Mouse (Mus musculus) cerebellum, adult 2 months (tissue): ENCODE measurements around the gene Foxd3. TPM values are rescaled to one million over a fixed set of nuclear protein-coding genes. Genes with fewer than 3 reads are reported as not detected.

Experiments
- DNase-seq, 2 experiments: peaks; one replicate each; pipeline ENCODE4 v3.0.0; 2021
- H3K27ac ChIP-seq: fragments of 200-500 bp; 2 replicates; pipeline ENCODE4 v1.5.1; 2012; ENCODE audit warnings: low read length, control low read depth, inconsistent platforms; ENCODE audit not compliant: insufficient read depth
- H3K27me3 ChIP-seq: fragments of 200-500 bp; 2 replicates; pipeline ENCODE4 v1.6.1; 2012; ENCODE audit warnings: inconsistent platforms, mild to moderate bottlenecking, low read length, moderate library complexity; ENCODE audit not compliant: control insufficient read depth, insufficient read depth
- H3K4me1 ChIP-seq: fragments of 200-500 bp; 2 replicates; pipeline ENCODE4 v1.6.1; 2011; ENCODE audit warnings: low read length; ENCODE audit not compliant: control insufficient read depth, insufficient read depth
- H3K4me3 ChIP-seq: fragments of 200-500 bp; replicated peaks from 2 replicates; pipeline ENCODE3; 2011; ENCODE audit warnings: mild to moderate bottlenecking, low read depth, low read length, control low read depth; ENCODE audit not compliant: insufficient read depth
- CTCF ChIP-seq: fragments of 200-500 bp; IDR thresholded peaks from 2 replicates; pipeline ENCODE4 v1.5.1; 2011; ENCODE audit warnings: low read depth, mild to moderate bottlenecking, control low read depth, low read length, moderate library complexity, borderline replicate concordance; ENCODE audit not compliant: insufficient read depth
- POLR2A ChIP-seq: fragments of 200-500 bp; IDR thresholded peaks from 2 replicates; pipeline ENCODE4 v1.6.1; 2011; ENCODE audit warnings: low read length, control low read depth, borderline replicate concordance; ENCODE audit not compliant: insufficient read depth
- WGBS: fragments of 180-500 bp; shearing (Covaris S2); methylation state at CpG from one replicate; pipeline ENCODE4 v1.1.7; 2018; 5-methylcytosine and 5-hydroxymethylcytosine counted together
- polyA plus RNA-seq: library from polyadenylated mRNA; depleted of rRNA; stranded (reverse); fragments of >200 nt; gene quantifications from 2 replicates; pipeline ENCODE4 v1.2.3, GENCODE M21; 2012

Foxd3 gene
- polyA plus RNA-seq, 1 experiment, result 0.18 TPM

DNA sequence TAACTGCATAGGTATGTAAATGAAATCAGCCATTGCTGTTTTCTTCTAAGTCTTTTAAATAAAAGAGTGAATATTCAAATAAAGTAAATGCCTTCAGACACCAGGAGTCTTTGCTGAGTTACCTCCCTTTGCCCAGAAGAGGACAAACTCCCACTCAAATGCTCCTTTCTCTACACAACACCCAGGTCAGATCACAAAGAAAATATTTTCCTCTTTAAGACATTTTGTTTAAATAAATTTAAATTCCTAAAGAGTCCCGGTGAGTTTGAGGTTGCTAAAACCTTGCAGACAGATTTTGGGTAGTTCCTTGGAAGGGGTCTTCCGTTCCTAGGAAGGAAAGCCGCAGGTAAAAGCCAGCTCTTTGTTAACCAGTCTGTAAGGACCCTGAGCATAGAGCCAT lies 14.2 kb upstream of the Foxd3 start:
- H3K27me3 ChIP-seq, result no peaks in the 10 kb centered on the region
- H3K4me1 ChIP-seq, result no peaks in the 10 kb centered on the region
- H3K4me3 ChIP-seq, result no peak overlapping the region
- 60% methylated on average over 3 of the region's 3 CpGs for WGBS
- no peak for DNase-seq
- TF ChIP-seq CTCF (no peak), POLR2A (no peak)
- no peak overlapping the region for H3K27ac ChIP-seq

DNA sequence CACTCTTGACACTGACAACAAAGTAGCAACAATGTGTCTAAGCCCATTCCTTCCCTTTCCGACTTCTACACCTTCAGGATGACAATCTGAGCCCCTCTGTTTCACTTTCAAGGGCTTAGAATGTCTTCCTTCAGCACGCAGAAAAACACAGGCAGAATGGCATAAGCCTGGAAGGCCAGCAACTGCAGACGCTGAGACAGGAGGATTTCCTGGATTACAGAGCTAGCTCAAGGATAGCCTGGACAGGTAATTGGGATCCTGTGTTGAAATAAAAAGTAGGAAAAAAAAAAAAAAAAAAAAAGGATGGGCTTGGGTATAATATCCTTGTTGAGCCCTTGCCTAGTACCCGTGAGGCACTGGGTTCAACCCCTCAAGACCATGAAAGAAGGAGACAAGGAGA lies 10.5 kb upstream of the Foxd3 start:
- Histone ChIP-seq H3K27ac (no peak overlapping the region), H3K4me3 (no peak overlapping the region), H3K4me1 (no peaks in the 10 kb centered on the region), H3K27me3 (peaks cover 5% of the 10 kb centered on the region; the same call in 1 of the 2 replicates)
- TF ChIP-seq CTCF, result no peak
- TF ChIP-seq POLR2A, result no peak
- no peak for DNase-seq
- 84% methylated on average over 4 of the region's 4 CpGs for WGBS

DNA sequence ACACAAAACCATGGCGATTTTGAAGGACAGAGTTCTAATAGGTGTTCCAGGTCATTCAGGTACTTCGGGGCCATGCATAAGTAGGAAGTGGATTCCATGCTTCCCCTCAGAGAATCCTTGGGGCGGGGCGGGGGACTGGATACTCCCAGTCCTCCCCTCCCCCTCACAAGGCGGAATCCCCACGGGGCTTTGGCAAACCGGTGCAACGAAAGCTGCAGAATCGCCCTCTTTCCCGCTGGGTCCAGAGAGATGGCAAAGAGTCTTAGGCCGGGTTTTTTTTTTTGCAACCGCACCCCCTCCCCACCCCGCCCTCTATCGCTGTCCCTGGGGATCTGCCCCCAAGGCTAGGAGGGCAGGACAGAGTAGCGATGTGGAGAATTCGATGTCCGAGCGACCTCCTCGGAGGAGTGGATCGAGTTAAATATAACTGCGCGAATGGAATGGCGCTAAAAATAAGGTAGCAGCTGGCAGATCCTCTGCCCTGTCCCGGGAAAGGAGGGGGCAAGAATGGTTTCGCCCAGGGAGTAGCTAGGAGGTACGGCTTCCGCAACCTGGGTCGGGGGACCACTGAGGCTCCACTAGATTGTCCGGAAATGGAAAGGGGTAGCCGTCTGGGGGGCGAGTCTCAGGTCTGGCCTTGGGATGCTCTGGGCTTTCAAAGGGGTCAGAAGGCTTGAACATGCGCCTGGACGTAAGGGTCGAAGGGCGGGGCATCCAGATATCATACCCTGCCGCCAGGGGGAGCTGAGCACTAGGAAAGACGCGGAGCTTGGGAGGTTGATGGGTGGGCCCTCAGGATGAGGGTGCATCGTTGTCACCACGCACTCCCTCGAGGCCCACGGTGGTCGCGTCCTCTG lies 5.8 kb upstream of the Foxd3 start:
- Histone ChIP-seq H3K4me3 (no peak overlapping the region), H3K27ac (no peak overlapping the region), H3K27me3 (peaks cover 24% of the 10 kb centered on the region; the same call in 1 of the 2 replicates), H3K4me1 (no peaks in the 10 kb centered on the region)
- peak; percentile 13; the same call in 1 of the 2 replicates for TF ChIP-seq CTCF
- TF ChIP-seq POLR2A, result no peak
- WGBS, result 4% methylated on average over 44 of the region's 44 CpGs
- peak; percentile 9 to 21 for DNase-seq

DNA sequence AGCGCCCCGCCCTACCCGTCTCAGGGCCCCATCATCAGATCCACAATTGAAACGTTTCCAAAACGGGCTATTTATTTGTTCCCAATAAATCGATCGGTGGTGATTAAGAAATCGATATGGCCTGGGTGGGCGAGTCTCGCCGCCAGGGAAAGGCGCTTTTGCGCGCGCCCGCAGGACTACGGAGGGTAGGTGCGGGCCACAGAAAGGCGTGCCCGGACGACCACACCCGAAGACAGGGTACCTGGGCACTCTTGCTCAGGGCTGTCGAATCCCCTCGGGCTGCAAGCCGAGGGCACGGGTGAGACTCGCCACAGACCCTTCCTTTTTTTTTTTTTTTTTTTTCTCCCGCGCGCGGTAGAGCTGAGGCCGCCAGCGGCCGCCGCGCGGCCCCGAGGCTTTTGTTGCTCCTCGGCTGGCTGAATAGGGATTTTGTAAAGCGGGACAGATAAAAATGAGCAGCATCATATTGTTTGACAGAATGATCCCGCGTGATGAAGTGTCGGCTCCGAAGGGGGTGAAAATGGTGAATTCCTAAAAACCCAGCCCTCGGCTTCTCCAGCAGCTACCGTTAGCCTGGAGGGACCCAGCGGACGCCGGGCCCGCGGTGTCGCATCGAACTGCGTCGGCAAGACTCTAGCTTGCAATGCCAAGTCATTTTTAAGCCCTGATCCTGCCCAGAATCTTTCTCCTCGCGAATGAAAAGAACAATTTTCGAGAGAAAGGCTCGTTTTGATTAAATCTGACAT lies 5.0 kb upstream of the Foxd3 start:
- H3K4me3 ChIP-seq, result no peak overlapping the region
- peak; percentile 20 to 46 for DNase-seq
- no peak for TF ChIP-seq POLR2A
- TF ChIP-seq CTCF, result no peak
- H3K27me3 ChIP-seq, result peaks cover 29% of the 10 kb centered on the region; the same call in 1 of the 2 replicates
- H3K27ac ChIP-seq, result no peak overlapping the region
- H3K4me1 ChIP-seq, result no peaks in the 10 kb centered on the region
- WGBS, result 4% methylated on average over 59 of the region's 59 CpGs

DNA sequence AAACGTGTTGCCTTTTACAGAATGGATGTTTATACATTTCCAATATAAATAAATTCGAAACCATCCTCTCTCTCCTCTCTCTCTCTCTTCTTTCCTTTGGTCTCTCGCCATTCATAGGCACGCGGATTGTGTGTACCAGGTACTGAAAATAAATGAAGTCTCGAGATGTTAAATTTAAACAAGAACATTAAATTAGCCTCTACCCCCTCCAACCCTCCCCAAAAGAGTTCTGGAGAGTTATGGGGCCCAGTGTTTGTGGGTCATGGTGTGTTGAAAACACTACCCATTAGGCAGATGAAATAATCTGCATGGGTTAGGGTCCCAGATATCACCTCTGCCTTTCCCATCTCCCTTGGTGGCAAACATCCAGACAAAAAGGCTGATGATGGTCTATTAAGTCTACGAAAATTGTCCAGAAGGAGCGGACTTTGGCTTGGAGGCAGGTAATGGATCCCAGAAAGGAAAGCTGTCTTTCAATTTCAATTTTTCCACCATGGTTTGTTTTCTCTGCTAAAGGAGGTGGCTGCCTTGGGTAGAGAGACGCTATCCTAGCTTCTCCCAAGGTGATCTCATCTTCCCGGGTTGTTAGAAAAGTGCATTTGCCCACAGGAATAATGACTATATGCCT lies 4.2 kb upstream of the Foxd3 start:
- WGBS, result 14% methylated on average over 10 of the region's 10 CpGs
- peak in 1 of 2 experiments; percentile 11 for DNase-seq
- H3K27me3 ChIP-seq, result peaks cover 35% of the 10 kb centered on the region; the same call in 1 of the 2 replicates
- H3K27ac ChIP-seq, result no peak overlapping the region
- TF ChIP-seq POLR2A, result no peak
- no peak for TF ChIP-seq CTCF
- no peaks in the 10 kb centered on the region for H3K4me1 ChIP-seq
- no peak overlapping the region for H3K4me3 ChIP-seq

DNA sequence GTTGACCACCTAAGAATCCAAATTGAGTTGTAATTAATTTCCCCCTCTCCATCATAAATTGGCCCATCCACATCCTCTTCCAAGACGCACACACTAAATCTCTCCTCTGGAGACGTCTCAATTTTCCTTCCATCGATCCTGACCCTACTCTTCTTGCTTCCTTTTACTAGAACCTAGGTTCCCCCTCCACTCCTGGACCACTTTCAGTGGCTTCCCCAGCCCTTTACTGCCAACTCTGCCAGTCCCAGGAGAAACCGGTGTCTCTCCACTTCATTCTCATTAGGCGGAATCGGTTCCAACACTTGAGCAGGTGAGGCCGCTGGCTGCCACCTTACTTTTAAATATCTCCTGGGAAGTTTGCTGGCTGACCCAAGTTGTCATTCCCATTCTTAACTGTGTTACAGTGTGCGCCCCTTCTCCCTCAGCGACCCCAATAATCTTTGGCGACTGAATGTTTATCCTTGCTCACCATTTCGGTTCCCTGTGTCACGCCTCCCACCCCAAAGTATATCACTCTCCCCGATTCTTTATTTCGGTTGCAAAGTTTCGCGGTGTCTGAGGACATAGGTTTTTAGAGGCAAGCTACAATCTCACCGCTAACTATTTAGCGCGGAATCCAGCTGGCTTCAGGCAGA lies 3.4 kb upstream of the Foxd3 start:
- TF ChIP-seq POLR2A (no peak), CTCF (no peak)
- H3K4me1 ChIP-seq, result no peaks in the 10 kb centered on the region
- H3K27ac ChIP-seq, result no peak overlapping the region
- DNase-seq, result peak in 1 of 2 experiments; percentile 25
- WGBS, result 4% methylated on average over 19 of the region's 19 CpGs
- peaks cover 40% of the 10 kb centered on the region; the same call in 1 of the 2 replicates for H3K27me3 ChIP-seq
- no peak overlapping the region for H3K4me3 ChIP-seq

DNA sequence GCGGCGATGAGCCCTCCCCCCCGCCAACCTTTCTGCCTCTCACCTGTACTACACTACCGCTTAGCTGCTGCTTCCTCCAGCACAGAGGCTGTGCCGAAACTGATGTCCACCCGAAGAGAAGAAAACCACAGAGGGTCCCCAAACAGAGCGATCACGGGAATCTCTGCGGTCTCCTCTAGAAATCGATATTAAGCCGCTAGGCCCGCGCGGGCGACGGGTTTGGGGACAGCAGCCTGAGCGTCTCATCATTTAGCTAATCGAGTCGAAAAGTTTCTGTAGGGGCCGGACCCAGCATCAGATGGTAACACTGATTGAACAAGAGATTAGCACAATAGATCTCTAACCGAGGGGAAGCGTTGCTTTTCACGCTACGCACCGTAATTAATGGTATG lies 2.9 kb upstream of the Foxd3 start:
- WGBS, result 5% methylated on average over 25 of the region's 25 CpGs
- no peak overlapping the region for H3K27ac ChIP-seq
- peak in 1 of 2 experiments; percentile 4 for DNase-seq
- TF ChIP-seq POLR2A, result no peak
- TF ChIP-seq CTCF, result no peak
- no peaks in the 10 kb centered on the region for H3K4me1 ChIP-seq
- peaks cover 44% of the 10 kb centered on the region; the same call in 1 of the 2 replicates for H3K27me3 ChIP-seq
- H3K4me3 ChIP-seq, result no peak overlapping the region
